Mouse (Mus musculus) cerebellum, adult 2 months (tissue): ENCODE measurements around the gene Tmem108.

Experiments
- CTCF ChIP-seq: fragments of 200-500 bp; IDR thresholded peaks from 2 replicates; pipeline ENCODE4 v1.5.1; 2011; ENCODE audit warnings: low read depth, mild to moderate bottlenecking, control low read depth, low read length, moderate library complexity, borderline replicate concordance; ENCODE audit not compliant: insufficient read depth
- POLR2A ChIP-seq: fragments of 200-500 bp; IDR thresholded peaks from 2 replicates; pipeline ENCODE4 v1.6.1; 2011; ENCODE audit warnings: low read length, control low read depth, borderline replicate concordance; ENCODE audit not compliant: insufficient read depth

GRCm38 (mm10) chr9:103600834-103601233, 160.8 kb downstream of the Tmem108 start:
- TF ChIP-seq CTCF, result peak; percentile 12; the same call in 1 of the 2 replicates
- TF ChIP-seq POLR2A, result no peak
